Comparison of ENCODE assay signal across 22 mouse cellular contexts in genomic region chr7:27271423-27271822, GRCm38 (mm10). TPM values are rescaled to one million over a fixed set of nuclear protein-coding genes. Genes with fewer than 3 reads are reported as not detected.
DNase-seq lines count a peak whose midpoint lies in the region; ATAC-seq and TF ChIP-seq lines count a peak whose summit lies in the region.
"Had no signal": no experiment of that assay in that cellular context is flagged by ENCODE, and none has a peak within 500 bp of the region (broad histone marks: within the 10 kb centered on the region; RNA-seq: fewer than 3 reads in every experiment).

No protein-coding gene starts in this region.

- no peak overlapping the region for H3K9ac ChIP-seq in forebrain, postnatal 0 days
- no peak overlapping the region for H3K9ac ChIP-seq in forebrain, embryonic 11.5 days (ENCODE audit: low read length)
- no peak overlapping the region for H3K9ac ChIP-seq in liver, embryonic 11.5 days (ENCODE audit: low read depth, low read length)
- H3K9ac ChIP-seq in forebrain, embryonic 15.5 days (replicated peaks), result no peak overlapping the region
- H3K9ac ChIP-seq: embryonic facial prominence, embryonic 12.5 days; heart, embryonic 13.5 days; hindbrain, embryonic 13.5 days; intestine, embryonic 15.5 days; stomach, embryonic 15.5 days had no signal

- 0 out of 2 replicates have a peak, but pooled peaks have one; percentile 28 for TF ChIP-seq CTCF in forebrain, postnatal 0 days (IDR thresholded peaks at IDR 0.05; ENCODE audit: low read depth)
- TF ChIP-seq CTCF in cortical plate, adult 2 months (IDR thresholded peaks at IDR 0.05; ENCODE audit: extremely low read depth, insufficient read depth, low read length), result 0 out of 2 replicates have a peak, but pooled peaks have one; percentile 1

- H3K4me2 ChIP-seq in forebrain, postnatal 0 days (ENCODE audit: low read depth), result no peak overlapping the region
- H3K4me2 ChIP-seq in forebrain, embryonic 11.5 days (ENCODE audit: low read depth, low read length, severe bottlenecking), result no peak overlapping the region
- H3K4me2 ChIP-seq in liver, embryonic 11.5 days, result no peak overlapping the region
- H3K4me2 ChIP-seq in forebrain, embryonic 15.5 days (replicated peaks), result no peak overlapping the region
- H3K4me2 ChIP-seq: embryonic facial prominence, embryonic 12.5 days; heart, embryonic 13.5 days; hindbrain, embryonic 13.5 days; intestine, embryonic 15.5 days; stomach, embryonic 15.5 days had no signal

- no peak overlapping the region for H3K4me3 ChIP-seq in forebrain, postnatal 0 days (ENCODE audit: low read depth, low read length)
- no peak overlapping the region for H3K4me3 ChIP-seq in forebrain, embryonic 11.5 days (ENCODE audit: low read depth, low read length)
- no peak overlapping the region for H3K4me3 ChIP-seq in liver, embryonic 11.5 days (ENCODE audit: low read depth, low read length)
- no peak overlapping the region for H3K4me3 ChIP-seq in cortical plate, adult 2 months (ENCODE audit: insufficient read depth, low read length)
- no peak overlapping the region for H3K4me3 ChIP-seq in forebrain, embryonic 15.5 days
- H3K4me3 ChIP-seq: embryonic facial prominence, embryonic 12.5 days; erythroblast, embryonic 14.5 days; heart, embryonic 13.5 days; hindbrain, embryonic 13.5 days; intestine, embryonic 15.5 days; left cerebral cortex, adult 2 months; stomach, embryonic 15.5 days had no signal

- H3K36me3 ChIP-seq in forebrain, postnatal 0 days (ENCODE audit: insufficient read depth), result peaks cover 83% of the 10 kb centered on the region
- peaks cover 10% of the 10 kb centered on the region for H3K36me3 ChIP-seq in forebrain, embryonic 11.5 days (ENCODE audit: control insufficient read depth, insufficient read depth, low read length)
- H3K36me3 ChIP-seq in liver, embryonic 11.5 days (ENCODE audit: control insufficient read depth, insufficient read depth, low read length), result no peaks in the 10 kb centered on the region
- H3K36me3 ChIP-seq in forebrain, embryonic 15.5 days, result peaks cover 89% of the 10 kb centered on the region

- no peak for TF ChIP-seq POLR2A in cortical plate, adult 2 months (IDR thresholded peaks at IDR 0.05; ENCODE audit: extremely low read depth, insufficient read depth, low read length)

- H3K27me3 ChIP-seq in forebrain, postnatal 0 days (ENCODE audit: insufficient read depth, low read length), result no peaks in the 10 kb centered on the region
- H3K27me3 ChIP-seq in forebrain, embryonic 11.5 days (ENCODE audit: control insufficient read depth, insufficient read depth, low read length), result no peaks in the 10 kb centered on the region
- no peaks in the 10 kb centered on the region for H3K27me3 ChIP-seq in liver, embryonic 11.5 days (replicated peaks; ENCODE audit: control insufficient read depth, insufficient read depth, low read length)
- H3K27me3 ChIP-seq in forebrain, embryonic 15.5 days, result no peaks in the 10 kb centered on the region
- H3K27me3 ChIP-seq: embryonic facial prominence, embryonic 12.5 days; heart, embryonic 13.5 days; hindbrain, embryonic 13.5 days; intestine, embryonic 15.5 days; stomach, embryonic 15.5 days had no signal

- no peaks in the 10 kb centered on the region for H3K9me3 ChIP-seq in forebrain, postnatal 0 days (ENCODE audit: low read length)
- H3K9me3 ChIP-seq in forebrain, embryonic 11.5 days (ENCODE audit: control insufficient read depth, low read length), result no peaks in the 10 kb centered on the region
- no peaks in the 10 kb centered on the region for H3K9me3 ChIP-seq in liver, embryonic 11.5 days (ENCODE audit: control insufficient read depth, low read length)
- no peaks in the 10 kb centered on the region for H3K9me3 ChIP-seq in forebrain, embryonic 15.5 days
- H3K9me3 ChIP-seq: embryonic facial prominence, embryonic 12.5 days; heart, embryonic 13.5 days; hindbrain, embryonic 13.5 days; intestine, embryonic 15.5 days; stomach, embryonic 15.5 days had no signal

- no peak for ATAC-seq in forebrain, postnatal 0 days
- ATAC-seq in forebrain, embryonic 11.5 days (replicated peaks; ENCODE audit: low FRiP score), result no peak
- no peak for ATAC-seq in liver, embryonic 11.5 days (replicated peaks; ENCODE audit: low FRiP score)
- no peak for ATAC-seq in forebrain, embryonic 15.5 days (replicated peaks)
- ATAC-seq: forebrain, embryonic 14.5 days; intestine, embryonic 15.5 days had no signal

- H3K27ac ChIP-seq in forebrain, postnatal 0 days (ENCODE audit: low read depth, low read length), result no peak overlapping the region
- H3K27ac ChIP-seq in forebrain, embryonic 11.5 days (ENCODE audit: low read depth, low read length), result no peak overlapping the region
- H3K27ac ChIP-seq in liver, embryonic 11.5 days (ENCODE audit: low read depth, low read length), result no peak overlapping the region
- no peak overlapping the region for H3K27ac ChIP-seq in cortical plate, adult 2 months (ENCODE audit: insufficient read depth, low read length)
- H3K27ac ChIP-seq in forebrain, embryonic 15.5 days (replicated peaks), result no peak overlapping the region
- H3K27ac ChIP-seq: embryonic facial prominence, embryonic 12.5 days; heart, embryonic 13.5 days; hindbrain, embryonic 13.5 days; intestine, embryonic 15.5 days; left cerebral cortex, adult 2 months; stomach, embryonic 15.5 days had no signal

- no peak for DNase-seq in forebrain, postnatal 0 days
- no peak for DNase-seq in forebrain, embryonic 11.5 days (ENCODE audit: low spot score)
- DNase-seq in liver (peak; percentile 12), ES-CJ7 (ENCODE audit: low read depth, low spot score) (peak; percentile 48)
- no peak for DNase-seq in liver, embryonic 11.5 days (ENCODE audit: low spot score)
- DNase-seq in thymus, postnatal 36 days, result no peak
- DNase-seq: adrenal gland, adult 2 months; cerebellum, adult 9-10 months; kidney, postnatal 10 days; lung, postnatal 4 days; retina, postnatal 1 day; thymus, postnatal 14 days had no signal

- 91% methylated on average over 8 of the region's 8 CpGs for WGBS in forebrain, postnatal 0 days
- 91% methylated on average over 8 of the region's 8 CpGs for WGBS in forebrain, embryonic 11.5 days
- 80% methylated on average over 8 of the region's 8 CpGs for WGBS in liver, embryonic 11.5 days
- 89% methylated on average over 8 of the region's 8 CpGs for WGBS in forebrain, embryonic 15.5 days

- no peaks in the 10 kb centered on the region for H3K4me1 ChIP-seq in forebrain, postnatal 0 days (ENCODE audit: insufficient read depth)
- H3K4me1 ChIP-seq in forebrain, embryonic 11.5 days (replicated peaks; ENCODE audit: control insufficient read depth, insufficient read depth, low read length), result no peaks in the 10 kb centered on the region
- 0 out of 2 replicates have a peak, but pooled peaks cover 2% of the 10 kb centered on the region for H3K4me1 ChIP-seq in liver, embryonic 11.5 days (replicated peaks; ENCODE audit: control insufficient read depth, insufficient read depth, low read length)
- no peaks in the 10 kb centered on the region for H3K4me1 ChIP-seq in cortical plate, adult 2 months (ENCODE audit: control insufficient read depth, insufficient read depth, low read length)
- H3K4me1 ChIP-seq in forebrain, embryonic 15.5 days, result no peaks in the 10 kb centered on the region
- H3K4me1 ChIP-seq: embryonic facial prominence, embryonic 12.5 days; hindbrain, embryonic 13.5 days; stomach, embryonic 15.5 days had no signal

RNA-seq across cellular contexts. Expression of gene Numbl, which starts 13.2 kb away (rescaled TPM):
- 81.6 and 86.4 TPM in 2 replicates for total RNA-seq in forebrain, postnatal 0 days (2014; rRNA removed)
- 47.5 and 51.7 TPM in 2 replicates for polyA plus RNA-seq in forebrain, postnatal 0 days (2015; fragmentation: Nextera tagmentation; extraction: Ambion mirVana)
- 19.1 and 20.1 TPM in 2 replicates for polyA plus RNA-seq in forebrain, embryonic 11.5 days (2014; fragmentation: Nextera tagmentation; extraction: Ambion mirVana)
- 3.6 TPM in 2 replicates for polyA plus RNA-seq in liver, embryonic 11.5 days (2014; fragmentation: Nextera tagmentation; extraction: Ambion mirVana)
- 108 TPM in 2 replicates for polyA plus RNA-seq in cortical plate, adult 2 months (2012; rRNA removed)
- 47.2 and 49.0 TPM in 2 replicates for polyA plus RNA-seq in forebrain, embryonic 15.5 days (2015; fragmentation: Nextera tagmentation; extraction: Ambion mirVana)

RNA-seq across cellular contexts. Expression of gene Coq8b, which starts 38.6 kb away (rescaled TPM):
- total RNA-seq in forebrain, postnatal 0 days (2014; rRNA removed), result 25.0 and 26.3 TPM in 2 replicates
- polyA plus RNA-seq in forebrain, postnatal 0 days (2015; fragmentation: Nextera tagmentation; extraction: Ambion mirVana), result 16.5 and 19.1 TPM in 2 replicates
- polyA plus RNA-seq in forebrain, embryonic 11.5 days (2014; fragmentation: Nextera tagmentation; extraction: Ambion mirVana), result 15.1 and 18.1 TPM in 2 replicates
- polyA plus RNA-seq in liver, embryonic 11.5 days (2014; fragmentation: Nextera tagmentation; extraction: Ambion mirVana), result 16.6 and 18.7 TPM in 2 replicates
- polyA plus RNA-seq in cortical plate, adult 2 months (2012; rRNA removed), result 30.6 and 31.8 TPM in 2 replicates
- 26.1 and 27.8 TPM in 2 replicates for polyA plus RNA-seq in forebrain, embryonic 15.5 days (2015; fragmentation: Nextera tagmentation; extraction: Ambion mirVana)

RNA-seq across cellular contexts. Expression of gene Itpkc, which starts 43.0 kb away (rescaled TPM):
- 13.6 and 17.6 TPM in 2 replicates for total RNA-seq in forebrain, postnatal 0 days (2014; rRNA removed)
- polyA plus RNA-seq in forebrain, postnatal 0 days (2015; fragmentation: Nextera tagmentation; extraction: Ambion mirVana), result 4.0 and 4.4 TPM in 2 replicates
- polyA plus RNA-seq in forebrain, embryonic 11.5 days (2014; fragmentation: Nextera tagmentation; extraction: Ambion mirVana), result 6.6 and 8.1 TPM in 2 replicates
- 3.5 and 4.8 TPM in 2 replicates for polyA plus RNA-seq in liver, embryonic 11.5 days (2014; fragmentation: Nextera tagmentation; extraction: Ambion mirVana)
- 5.8 and 6.8 TPM in 2 replicates for polyA plus RNA-seq in cortical plate, adult 2 months (2012; rRNA removed)
- polyA plus RNA-seq in forebrain, embryonic 15.5 days (2015; fragmentation: Nextera tagmentation; extraction: Ambion mirVana), result 6.8 and 7.1 TPM in 2 replicates

Comparison
In these comparisons a context has a peak if more than half of its experiments do, and no peak if none do; other contexts are left out.
1. DNase-seq: peak in liver (single experiment) and ES-CJ7 (single experiment); none in forebrain, postnatal 0 days (single experiment), forebrain, embryonic 11.5 days (single experiment), liver, embryonic 11.5 days (single experiment) and thymus, postnatal 36 days (0 of 2).